Mouse (Mus musculus) bone marrow, adult 2 months (tissue): ENCODE measurements at regions not wholly inside any gene's neighbourhood (a gene's known extent, or its start where the extent isn't known, plus 50 kb on each side); places are given as distances from the start of the nearest gene placed in this dataset.

Experiments used
- H3K27ac ChIP-seq: fragments of 200-500 bp; 2 replicates; pipeline ENCODE4 v1.5.1; 2012; ENCODE audit warnings: low read depth, mild to moderate bottlenecking, control low read depth, inconsistent platforms, low read length; ENCODE audit not compliant: control insufficient read depth, poor library complexity, insufficient read depth
- H3K4me1 ChIP-seq: fragments of 200-500 bp; 2 replicates; pipeline ENCODE4 v1.6.1; 2011; ENCODE audit warnings: low read length; ENCODE audit not compliant: control insufficient read depth, insufficient read depth
- H3K4me3 ChIP-seq: fragments of 200-500 bp; replicated peaks from 2 replicates; pipeline ENCODE3; 2011; ENCODE audit warnings: mild to moderate bottlenecking, low read depth, low read length, control low read depth; ENCODE audit not compliant: control insufficient read depth
- CTCF ChIP-seq: fragments of 200-500 bp; IDR thresholded peaks from 2 replicates; pipeline ENCODE4 v1.5.1; 2011; ENCODE audit warnings: low read length, control low read depth; ENCODE audit not compliant: control insufficient read depth, insufficient read depth
- POLR2A ChIP-seq: fragments of 200-500 bp; IDR thresholded peaks from 2 replicates; pipeline ENCODE4 v1.6.1; 2011; ENCODE audit warnings: low read depth, mild to moderate bottlenecking, control low read depth, low read length, borderline replicate concordance; ENCODE audit not compliant: control insufficient read depth
- WGBS: fragments of 180-500 bp; shearing (Covaris S2); methylation state at CpG from one replicate; pipeline ENCODE4 v1.1.7; 2018; 5-methylcytosine and 5-hydroxymethylcytosine counted together

GRCm38 (mm10) chr3:149836467-149837233 lies 846.3 kb upstream of the Adgrl2 start:
- H3K4me1 ChIP-seq: no peaks in the 10 kb centered on the region
- WGBS: 82% methylated on average over 11 of the region's 11 CpGs
- TF ChIP-seq CTCF (no peak), POLR2A (no peak)
- H3K4me3 ChIP-seq: no peak overlapping the region
- no peak overlapping the region for H3K27ac ChIP-seq

GRCm38 (mm10) chr3:149827181-149827580 lies 836.8 kb upstream of the Adgrl2 start:
- no peak overlapping the region for H3K4me3 ChIP-seq
- H3K27ac ChIP-seq: no peak overlapping the region
- 88% methylated on average over 2 of the region's 2 CpGs for WGBS
- no peak for TF ChIP-seq CTCF
- no peak for TF ChIP-seq POLR2A
- no peaks in the 10 kb centered on the region for H3K4me1 ChIP-seq

- WGBS: 91% methylated on average over 9 of the region's 9 CpGs
- H3K4me1 ChIP-seq: no peaks in the 10 kb centered on the region
These were observed 836.4 kb upstream of the Adgrl2 start for GRCm38 (mm10) chr3:149826757-149827156.

GRCm38 (mm10) chr3:149820670-149821069 lies 830.3 kb upstream of the Adgrl2 start:
- no peak for TF ChIP-seq POLR2A
- no peak for TF ChIP-seq CTCF
- no peak overlapping the region for H3K27ac ChIP-seq
- WGBS: 87% methylated on average over 3 of the region's 3 CpGs
- H3K4me3 ChIP-seq: no peak overlapping the region
- H3K4me1 ChIP-seq: no peaks in the 10 kb centered on the region

More at GRCm38 (mm10) chr3:149826757-149827156, 836.4 kb upstream of the Adgrl2 start:
- Histone ChIP-seq H3K4me3 (no peak overlapping the region), H3K27ac (no peak overlapping the region)
- TF ChIP-seq CTCF: no peak
- TF ChIP-seq POLR2A: no peak

- TF ChIP-seq CTCF (no peak), POLR2A (no peak)
These were observed 829.5 kb upstream of the Adgrl2 start for GRCm38 (mm10) chr3:149819863-149820262.

GRCm38 (mm10) chr3:149819081-149819480 lies 828.7 kb upstream of the Adgrl2 start:
- H3K4me1 ChIP-seq: no peaks in the 10 kb centered on the region
- 83% methylated on average over 2 of the region's 2 CpGs for WGBS
- H3K27ac ChIP-seq: no peak overlapping the region
- H3K4me3 ChIP-seq: no peak overlapping the region
- no peak for TF ChIP-seq POLR2A

More at GRCm38 (mm10) chr3:149819863-149820262, 829.5 kb upstream of the Adgrl2 start:
- WGBS: 73% methylated on average over 4 of the region's 4 CpGs
- H3K27ac ChIP-seq: no peak overlapping the region
- H3K4me3 ChIP-seq: no peak overlapping the region
- H3K4me1 ChIP-seq: no peaks in the 10 kb centered on the region

GRCm38 (mm10) chr3:149811036-149811435 lies 820.7 kb upstream of the Adgrl2 start:
- Histone ChIP-seq H3K4me3 (no peak overlapping the region), H3K4me1 (no peaks in the 10 kb centered on the region), H3K27ac (no peak overlapping the region)
- 74% methylated on average over 2 of the region's 2 CpGs for WGBS
- TF ChIP-seq CTCF: no peak
- TF ChIP-seq POLR2A: no peak

- 83% methylated on average over 6 of the region's 6 CpGs for WGBS
- Histone ChIP-seq H3K4me3 (no peak overlapping the region), H3K27ac (no peak overlapping the region), H3K4me1 (no peaks in the 10 kb centered on the region)
- TF ChIP-seq POLR2A (no peak), CTCF (no peak)
These were observed 815.0 kb upstream of the Adgrl2 start for GRCm38 (mm10) chr3:149805345-149805744.
